Mouse (Mus musculus) MEL (cell line): ENCODE results near the gene Sept5.

Experiments
- CTCF ChIP-seq, 3 experiments: IDR thresholded peaks in 2 of 3; conservative IDR thresholded peaks in 1 of 3; 2 replicates each; pipeline ENCODE4 v1.5.1; 2011 to 2012; ENCODE audit warnings: low read length in 3 of 3, low read depth in 2 of 3, mild to moderate bottlenecking in 2 of 3, improper control_type of control experiment in 1 of 3, inconsistent platforms in 1 of 3, mixed read lengths in 1 of 3, moderate library complexity in 1 of 3; ENCODE audit not compliant: control insufficient read depth in 1 of 3, insufficient read depth in 1 of 3, poor library complexity in 1 of 3, severe bottlenecking in 1 of 3
- GATA1 ChIP-seq: IDR thresholded peaks from 2 replicates; pipeline ENCODE4 v1.6.1; 2011; ENCODE audit warnings: low read depth, low read length, improper control_type of control experiment
- MAFK ChIP-seq: IDR thresholded peaks from 2 replicates; pipeline ENCODE4 v1.6.1; 2011; ENCODE audit warnings: low read depth, mild to moderate bottlenecking, low read length, improper control_type of control experiment, borderline replicate concordance
- NRF1 ChIP-seq: IDR thresholded peaks from 2 replicates; pipeline ENCODE4 v1.6.1; 2014; ENCODE audit warnings: low read depth, mild to moderate bottlenecking, inconsistent platforms, low read length, improper control_type of control experiment, moderate library complexity; ENCODE audit not compliant: poor library complexity, insufficient read depth, severe bottlenecking
- POLR2A ChIP-seq, 2 experiments: IDR thresholded peaks; 2 replicates each; pipeline ENCODE4 v1.6.1; 2011 to 2012; ENCODE audit warnings: low read length in 2 of 2, mild to moderate bottlenecking in 2 of 2, control low read depth in 1 of 2, improper control_type of control experiment in 1 of 2, low read depth in 1 of 2, moderate library complexity in 1 of 2; ENCODE audit not compliant: control insufficient read depth in 1 of 2, insufficient read depth in 1 of 2, poor library complexity in 1 of 2
- POLR2AphosphoS2 ChIP-seq: IDR thresholded peaks from 2 replicates; pipeline ENCODE4 v1.6.1; 2011; ENCODE audit warnings: low read length, improper control_type of control experiment
- TCF12 ChIP-seq: IDR thresholded peaks from 2 replicates; pipeline ENCODE4 v1.6.1; 2014; ENCODE audit warnings: low read depth, mild to moderate bottlenecking, inconsistent platforms, low read length, improper control_type of control experiment, moderate library complexity

DNA sequence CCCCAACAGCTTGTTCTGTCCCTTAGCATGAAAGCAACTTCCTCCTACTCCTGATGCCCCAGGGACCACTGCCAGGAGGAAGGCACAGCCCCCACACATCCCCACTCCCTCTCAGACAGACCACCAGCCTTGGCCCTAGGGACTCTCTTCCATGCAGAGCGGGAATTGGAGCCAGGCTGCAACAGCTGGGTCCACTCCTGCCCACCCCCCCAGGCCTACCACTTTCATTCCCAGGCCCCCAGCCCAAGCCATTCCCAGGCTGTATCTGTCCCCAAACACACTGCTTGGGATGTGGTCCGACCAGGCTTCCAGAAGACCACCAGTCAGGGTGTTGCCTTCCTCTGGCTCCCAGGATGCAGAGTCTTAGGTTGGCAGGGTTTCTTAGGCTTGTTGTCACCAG is 20.7 kb downstream of the Sept5 start:
- TF ChIP-seq POLR2A (IDR thresholded peaks at IDR 0.05; ENCODE audit: control insufficient read depth in 1 of 2, insufficient read depth in 1 of 2, low read depth in 1 of 2, low read length in 2 of 2, poor library complexity in 1 of 2), result no peak
- no peak for TF ChIP-seq MAFK
- TF ChIP-seq GATA1, result no peak
- no peak for TF ChIP-seq TCF12
- no peak for TF ChIP-seq POLR2AphosphoS2
- TF ChIP-seq CTCF (IDR thresholded peaks at IDR 0.05 in 2 of 3, conservative IDR thresholded peaks at IDR 0.05 in 1 of 3; ENCODE audit: control insufficient read depth in 1 of 3, insufficient read depth in 1 of 3, low read depth in 2 of 3, low read length in 3 of 3, poor library complexity in 1 of 3, severe bottlenecking in 1 of 3), result no peak
- no peak for TF ChIP-seq NRF1
